Mouse (Mus musculus): ENCODE results near the gene Pmf1. TPM values are rescaled to one million over a fixed set of nuclear protein-coding genes. Genes with fewer than 3 reads are reported as not detected.

Pmf1 gene
- polyA plus RNA-seq, 1 experiment from 2014 or later = 70.6 TPM

- no peak overlapping the region for H3K27ac ChIP-seq (ENCODE audit: low read depth, low read length)
- no peak for ATAC-seq
- no peaks in the 10 kb centered on the region for H3K9me3 ChIP-seq (replicated peaks; ENCODE audit: control insufficient read depth, low read length)
- WGBS = 88% methylated on average over 6 of the region's 6 CpGs
- no peak for DNase-seq (ENCODE audit: low spot score)
- H3K9ac ChIP-seq (ENCODE audit: low read length) = no peak overlapping the region
- no peak overlapping the region for H3K4me3 ChIP-seq (ENCODE audit: low read depth, low read length)
- H3K4me1 ChIP-seq (ENCODE audit: control insufficient read depth, insufficient read depth, low read length) = no peaks in the 10 kb centered on the region
- 0 out of 2 replicates have a peak, but pooled peaks cover 6% of the 10 kb centered on the region for H3K27me3 ChIP-seq (replicated peaks; ENCODE audit: control insufficient read depth, insufficient read depth, low read length)
- H3K36me3 ChIP-seq (ENCODE audit: control insufficient read depth, insufficient read depth, low read length) = peaks cover 72% of the 10 kb centered on the region
- H3K4me2 ChIP-seq (ENCODE audit: low read length) = no peak overlapping the region
Measured at GRCm38 (mm10) chr3:88361096-88361495, 49.0 kb downstream of the Pmf1 start.

GRCm38 (mm10) chr3:88359989-88360388, 50.1 kb downstream of the Pmf1 start:
- H3K27ac ChIP-seq (ENCODE audit: low read depth, low read length) = no peak overlapping the region
- WGBS = 73% methylated on average over 3 of the region's 3 CpGs
- no peak for ATAC-seq

GRCm38 (mm10) chr3:88359584-88359983, 50.5 kb downstream of the Pmf1 start:
- Histone ChIP-seq H3K27ac (ENCODE audit: low read depth, low read length) (no peak overlapping the region), H3K36me3 (ENCODE audit: control insufficient read depth, insufficient read depth, low read length) (peaks cover 87% of the 10 kb centered on the region), H3K27me3 (replicated peaks; ENCODE audit: control insufficient read depth, insufficient read depth, low read length) (no peaks in the 10 kb centered on the region), H3K4me2 (ENCODE audit: low read length) (no peak overlapping the region), H3K9me3 (replicated peaks; ENCODE audit: control insufficient read depth, low read length) (no peaks in the 10 kb centered on the region), H3K9ac (ENCODE audit: low read length) (no peak overlapping the region), H3K4me1 (ENCODE audit: control insufficient read depth, insufficient read depth, low read length) (no peaks in the 10 kb centered on the region), H3K4me3 (ENCODE audit: low read depth, low read length) (no peak overlapping the region)
- DNase-seq (ENCODE audit: low spot score) (no peak), ATAC-seq (no peak)
- WGBS = 81% methylated on average over 5 of the region's 5 CpGs

More at GRCm38 (mm10) chr3:88359989-88360388, 50.1 kb downstream of the Pmf1 start:
- DNase-seq (ENCODE audit: low spot score) = no peak
- H3K4me3 ChIP-seq (ENCODE audit: low read depth, low read length) = no peak overlapping the region
- H3K36me3 ChIP-seq (ENCODE audit: control insufficient read depth, insufficient read depth, low read length) = peaks cover 83% of the 10 kb centered on the region
- no peak overlapping the region for H3K4me2 ChIP-seq (ENCODE audit: low read length)
- H3K4me1 ChIP-seq (ENCODE audit: control insufficient read depth, insufficient read depth, low read length) = no peaks in the 10 kb centered on the region
- no peaks in the 10 kb centered on the region for H3K9me3 ChIP-seq (replicated peaks; ENCODE audit: control insufficient read depth, low read length)
- no peak overlapping the region for H3K9ac ChIP-seq (ENCODE audit: low read length)
- H3K27me3 ChIP-seq (replicated peaks; ENCODE audit: control insufficient read depth, insufficient read depth, low read length) = no peaks in the 10 kb centered on the region

- no peak overlapping the region for H3K4me3 ChIP-seq (ENCODE audit: low read depth, low read length)
- H3K4me2 ChIP-seq (ENCODE audit: low read length) = no peak overlapping the region
- H3K27me3 ChIP-seq (replicated peaks; ENCODE audit: control insufficient read depth, insufficient read depth, low read length) = no peaks in the 10 kb centered on the region
- H3K9ac ChIP-seq (ENCODE audit: low read length) = no peak overlapping the region
- no peaks in the 10 kb centered on the region for H3K9me3 ChIP-seq (replicated peaks; ENCODE audit: control insufficient read depth, low read length)
- WGBS = 98% methylated on average over 8 of the region's 8 CpGs
- no peak overlapping the region for H3K27ac ChIP-seq (ENCODE audit: low read depth, low read length)
- no peaks in the 10 kb centered on the region for H3K4me1 ChIP-seq (ENCODE audit: control insufficient read depth, insufficient read depth, low read length)
- DNase-seq (ENCODE audit: low spot score) (no peak), ATAC-seq (no peak)
- H3K36me3 ChIP-seq (ENCODE audit: control insufficient read depth, insufficient read depth, low read length) = peaks cover 99% of the 10 kb centered on the region
Measured at GRCm38 (mm10) chr3:88354396-88355165, 55.5 kb downstream of the Pmf1 start.

- no peak overlapping the region for H3K27ac ChIP-seq (ENCODE audit: low read depth, low read length)
- ATAC-seq (no peak), DNase-seq (ENCODE audit: low spot score) (no peak)
- no peaks in the 10 kb centered on the region for H3K9me3 ChIP-seq (replicated peaks; ENCODE audit: control insufficient read depth, low read length)
- no peaks in the 10 kb centered on the region for H3K4me1 ChIP-seq (ENCODE audit: control insufficient read depth, insufficient read depth, low read length)
- peaks cover 99% of the 10 kb centered on the region for H3K36me3 ChIP-seq (ENCODE audit: control insufficient read depth, insufficient read depth, low read length)
- no peak overlapping the region for H3K9ac ChIP-seq (ENCODE audit: low read length)
- H3K4me2 ChIP-seq (ENCODE audit: low read length) = no peak overlapping the region
- no peak overlapping the region for H3K4me3 ChIP-seq (ENCODE audit: low read depth, low read length)
- no peaks in the 10 kb centered on the region for H3K27me3 ChIP-seq (replicated peaks; ENCODE audit: control insufficient read depth, insufficient read depth, low read length)
- 98% methylated on average over 9 of the region's 9 CpGs for WGBS
Measured at GRCm38 (mm10) chr3:88352907-88353306, 57.2 kb downstream of the Pmf1 start.

GRCm38 (mm10) chr3:88350732-88351131, 59.4 kb downstream of the Pmf1 start:
- Histone ChIP-seq H3K4me1 (ENCODE audit: control insufficient read depth, insufficient read depth, low read length) (no peaks in the 10 kb centered on the region), H3K36me3 (ENCODE audit: control insufficient read depth, insufficient read depth, low read length) (peaks cover 99% of the 10 kb centered on the region), H3K9ac (ENCODE audit: low read length) (no peak overlapping the region), H3K9me3 (replicated peaks; ENCODE audit: control insufficient read depth, low read length) (no peaks in the 10 kb centered on the region), H3K27me3 (replicated peaks; ENCODE audit: control insufficient read depth, insufficient read depth, low read length) (no peaks in the 10 kb centered on the region), H3K27ac (ENCODE audit: low read depth, low read length) (no peak overlapping the region), H3K4me3 (ENCODE audit: low read depth, low read length) (no peak overlapping the region), H3K4me2 (ENCODE audit: low read length) (no peak overlapping the region)
- DNase-seq (ENCODE audit: low spot score) = no peak
- ATAC-seq = no peak
- 93% methylated on average over 13 of the region's 13 CpGs for WGBS

Small RNA genes lying within 50 kb of the gene (microRNA-seq; reads per million reads assigned to microRNA genes)
- not detected for gene Mir7011

Other genes with a start within 250 kb of the Pmf1 start
- gene Rhbg, start 155.6 kb downstream of the Pmf1 start, polyA plus RNA-seq (2014; fragmentation: Nextera tagmentation; extraction: Ambion mirVana) = 0.25 TPM in 1 of 2 replicates, not detected in the other
- gene Gm38392, start 123.1 kb downstream of the Pmf1 start, polyA plus RNA-seq (2014; fragmentation: Nextera tagmentation; extraction: Ambion mirVana) = 0.18 and 0.22 TPM in 2 replicates
- gene Tsacc, start 113.3 kb downstream of the Pmf1 start, polyA plus RNA-seq (2014; fragmentation: Nextera tagmentation; extraction: Ambion mirVana) = 7.4 and 9.1 TPM in 2 replicates
- gene Cct3, start 113.2 kb downstream of the Pmf1 start, polyA plus RNA-seq (2014; fragmentation: Nextera tagmentation; extraction: Ambion mirVana) = 578 and 616 TPM in 2 replicates
- 57.5 and 63.4 TPM in 2 replicates for gene Glmp, start 85.3 kb downstream of the Pmf1 start, polyA plus RNA-seq (2014; fragmentation: Nextera tagmentation; extraction: Ambion mirVana)
- 0.91 and 1.4 TPM in 2 replicates for gene Tmem79, start 74.2 kb downstream of the Pmf1 start, polyA plus RNA-seq (2014; fragmentation: Nextera tagmentation; extraction: Ambion mirVana)
- 36.0 and 44.8 TPM in 2 replicates for gene Smg5, start 74.1 kb downstream of the Pmf1 start, polyA plus RNA-seq (2014; fragmentation: Nextera tagmentation; extraction: Ambion mirVana)
- 0.22 and 0.30 TPM in 2 replicates for gene Paqr6, start 45.7 kb downstream of the Pmf1 start, polyA plus RNA-seq (2014; fragmentation: Nextera tagmentation; extraction: Ambion mirVana)
- gene Bglap3, start 37.6 kb downstream of the Pmf1 start, polyA plus RNA-seq (2014; fragmentation: Nextera tagmentation; extraction: Ambion mirVana) = not detected in 2 replicates
- gene Bglap2, start 31.6 kb downstream of the Pmf1 start, polyA plus RNA-seq (2014; fragmentation: Nextera tagmentation; extraction: Ambion mirVana) = not detected in 2 replicates
- not detected in 2 replicates for gene Bglap, start 25.9 kb downstream of the Pmf1 start, polyA plus RNA-seq (2014; fragmentation: Nextera tagmentation; extraction: Ambion mirVana)
- 30.8 and 36.1 TPM in 2 replicates for gene Slc25a44, start 14.8 kb upstream of the Pmf1 start, polyA plus RNA-seq (2014; fragmentation: Nextera tagmentation; extraction: Ambion mirVana)
- 12.2 and 15.2 TPM in 2 replicates for gene Sema4a, start 50.9 kb upstream of the Pmf1 start, polyA plus RNA-seq (2014; fragmentation: Nextera tagmentation; extraction: Ambion mirVana)
- 18.0 and 28.5 TPM in 2 replicates for gene Lmna, start 99.6 kb upstream of the Pmf1 start, polyA plus RNA-seq (2014; fragmentation: Nextera tagmentation; extraction: Ambion mirVana)
- gene Mex3a, start 122.1 kb upstream of the Pmf1 start, polyA plus RNA-seq (2014; fragmentation: Nextera tagmentation; extraction: Ambion mirVana) = 48.8 and 50.1 TPM in 2 replicates
- gene Rab25, start 138.0 kb upstream of the Pmf1 start, polyA plus RNA-seq (2014; fragmentation: Nextera tagmentation; extraction: Ambion mirVana) = not detected in 2 replicates
- 107 and 122 TPM in 2 replicates for gene Lamtor2, start 142.7 kb upstream of the Pmf1 start, polyA plus RNA-seq (2014; fragmentation: Nextera tagmentation; extraction: Ambion mirVana)
- 40.5 and 43.3 TPM in 2 replicates for gene Ubqln4, start 143.4 kb upstream of the Pmf1 start, polyA plus RNA-seq (2014; fragmentation: Nextera tagmentation; extraction: Ambion mirVana)
- 135 and 155 TPM in 2 replicates for gene Ssr2, start 165.5 kb upstream of the Pmf1 start, polyA plus RNA-seq (2014; fragmentation: Nextera tagmentation; extraction: Ambion mirVana)
- 90.6 and 122 TPM in 2 replicates for gene Arhgef2, start 195.6 kb upstream of the Pmf1 start, polyA plus RNA-seq (2014; fragmentation: Nextera tagmentation; extraction: Ambion mirVana)
- not detected in 2 replicates for gene Rxfp4, start 242.8 kb upstream of the Pmf1 start, polyA plus RNA-seq (2014; fragmentation: Nextera tagmentation; extraction: Ambion mirVana)